Mouse (Mus musculus) E14TG2a.4 (cell line): ENCODE results near the gene Abcg1.

ENCODE experiments used
- CTCF ChIP-seq: conservative IDR thresholded peaks from 2 replicates; pipeline ENCODE4 v1.5.1; 2014; ENCODE audit warnings: low read length
- NANOG ChIP-seq: IDR thresholded peaks from 2 replicates; pipeline ENCODE4 v1.6.1; 2014; ENCODE audit warnings: borderline replicate concordance, low read length, mixed read lengths
- POU5F1 ChIP-seq: IDR thresholded peaks from 2 replicates; pipeline ENCODE4 v1.6.1; 2014; ENCODE audit warnings: low read length, borderline replicate concordance

DNA sequence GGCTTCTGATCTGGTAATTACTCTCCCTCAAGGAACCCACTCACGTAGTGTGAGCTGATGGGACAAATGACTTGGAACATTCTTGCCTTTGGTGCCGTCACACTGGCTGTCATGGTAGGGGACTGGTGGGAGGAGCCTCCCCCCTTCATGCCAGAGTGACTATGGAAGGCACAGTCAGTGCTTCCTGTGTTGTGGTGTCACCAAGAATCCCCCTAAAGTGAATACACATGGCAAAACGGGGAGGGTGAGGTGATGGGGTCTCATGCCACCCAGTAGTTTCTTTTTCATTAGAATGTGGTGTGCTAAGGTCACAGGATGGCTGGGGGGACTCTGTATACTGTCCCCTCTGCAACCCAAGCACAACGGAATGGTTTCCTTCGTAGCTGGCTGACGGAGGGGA lies 11.6 kb downstream of the Abcg1 start:
- TF ChIP-seq CTCF (no peak), NANOG (no peak), POU5F1 (no peak)
